Mouse (Mus musculus) forebrain, embryonic 13.5 days (tissue): ENCODE results near the gene Tmsb4x. TPM values are rescaled to one million over a fixed set of nuclear protein-coding genes. Genes with fewer than 3 reads are reported as not detected.

Source experiments
- ATAC-seq: fragments of 200-750 bp; cut with Nextera tagmentation; 2 replicates; pipeline ENCODE4 v1.8.0; 2017
- H3K27ac ChIP-seq: fragments of 300-500 bp; sonication (generic); 2 replicates; pipeline ENCODE4 v1.5.1; 2015; ENCODE audit warnings: inconsistent platforms, mild to moderate bottlenecking, moderate library complexity
- H3K27me3 ChIP-seq: fragments of 300-500 bp; sonication (generic); 2 replicates; pipeline ENCODE4 v1.6.1; 2015; ENCODE audit warnings: mild to moderate bottlenecking, inconsistent platforms
- H3K36me3 ChIP-seq: fragments of 300-500 bp; sonication (generic); 2 replicates; pipeline ENCODE4 v1.6.1; 2015; ENCODE audit warnings: mild to moderate bottlenecking, inconsistent platforms; ENCODE audit not compliant: poor library complexity, severe bottlenecking
- H3K4me1 ChIP-seq: fragments of 300-500 bp; sonication (generic); 2 replicates; pipeline ENCODE4 v1.6.1; 2015; ENCODE audit warnings: inconsistent platforms
- H3K4me2 ChIP-seq: fragments of 300-500 bp; sonication (generic); 2 replicates; pipeline ENCODE4 v1.6.1; 2015; ENCODE audit warnings: inconsistent platforms, mild to moderate bottlenecking, moderate library complexity
- H3K4me3 ChIP-seq: fragments of 300-500 bp; sonication (generic); 2 replicates; pipeline ENCODE4 v1.5.1; 2015; ENCODE audit warnings: mild to moderate bottlenecking, inconsistent platforms
- H3K9ac ChIP-seq: fragments of 300-500 bp; sonication (generic); 2 replicates; pipeline ENCODE4 v1.6.1; 2015; ENCODE audit warnings: mild to moderate bottlenecking, inconsistent platforms
- H3K9me3 ChIP-seq: fragments of 300-500 bp; sonication (generic); replicated peaks from 2 replicates; pipeline ENCODE4 v1.6.1; 2016; ENCODE audit warnings: inconsistent platforms
- WGBS: fragments of 180-500 bp; shearing (Covaris S2); methylation state at CpG from one replicate; pipeline ENCODE4 v1.1.7; 2015; 5-methylcytosine and 5-hydroxymethylcytosine counted together
- polyA plus RNA-seq: library from polyadenylated mRNA; unstranded; fragments of >200 nt; fragmentation: Nextera tagmentation; extraction: Ambion mirVana; gene quantifications from 2 replicates; pipeline ENCODE4 v1.2.1, GENCODE M21; 2015

Gene Tmsb4x
- polyA plus RNA-seq: 6,273 and 8,315 TPM in 2 replicates

- Histone ChIP-seq H3K4me3 (peak within 1 kb of the TSS; percentile 57), H3K27me3 (no peaks in the 10 kb centered on the region), H3K36me3 (peaks cover 8% of the 10 kb centered on the region), H3K9me3 (no peaks in the 10 kb centered on the region), H3K27ac (peak within 1 kb of the TSS; percentile 96), H3K4me1 (0 out of 2 replicates have a peak, but pooled peaks cover 10% of the 10 kb centered on the region), H3K9ac (peak within 1 kb of the TSS; percentile 88), H3K4me2 (peak within 1 kb of the TSS; percentile 68)
- WGBS: 11% methylated on average over 38 of the region's 39 CpGs
- peak; percentile 92 for ATAC-seq
Observed at GRCm38 (mm10) chrX:167208978-167209754, at the start of gene Tmsb4x. Gene Tmsb4x (minus strand): TSS chrX:167209315.

- H3K4me1 ChIP-seq: no peaks in the 10 kb centered on the region
- ATAC-seq: no peak
- 95% methylated on average over 3 of the region's 3 CpGs for WGBS
Observed at GRCm38 (mm10) chrX:167241736-167242135, 32.6 kb upstream of the Tmsb4x start.

GRCm38 (mm10) chrX:167239293-167239921 is 30.3 kb upstream of the Tmsb4x start:
- Histone ChIP-seq H3K36me3 (no peaks in the 10 kb centered on the region), H3K27ac (no peak overlapping the region), H3K9me3 (no peaks in the 10 kb centered on the region), H3K4me1 (no peaks in the 10 kb centered on the region), H3K4me3 (no peak overlapping the region), H3K9ac (no peak overlapping the region), H3K27me3 (peaks cover 5% of the 10 kb centered on the region; the same call in 1 of the 2 replicates), H3K4me2 (no peak overlapping the region)
- 50% methylated on average over 9 of the region's 9 CpGs for WGBS
- no peak for ATAC-seq

More at GRCm38 (mm10) chrX:167241736-167242135, 32.6 kb upstream of the Tmsb4x start:
- H3K4me3 ChIP-seq: no peak overlapping the region
- no peak overlapping the region for H3K27ac ChIP-seq
- H3K9ac ChIP-seq: no peak overlapping the region
- H3K4me2 ChIP-seq: no peak overlapping the region
- H3K9me3 ChIP-seq: no peaks in the 10 kb centered on the region
- peaks cover 2% of the 10 kb centered on the region; the same call in 1 of the 2 replicates for H3K27me3 ChIP-seq
- no peaks in the 10 kb centered on the region for H3K36me3 ChIP-seq

GRCm38 (mm10) chrX:167233104-167233687 is 24.1 kb upstream of the Tmsb4x start:
- Histone ChIP-seq H3K9me3 (no peaks in the 10 kb centered on the region), H3K4me1 (0 out of 2 replicates have a peak, but pooled peaks cover 3% of the 10 kb centered on the region), H3K9ac (no peak overlapping the region), H3K36me3 (no peaks in the 10 kb centered on the region), H3K4me3 (no peak overlapping the region), H3K4me2 (no peak overlapping the region), H3K27ac (no peak overlapping the region), H3K27me3 (peaks cover 3% of the 10 kb centered on the region; the same call in 1 of the 2 replicates)
- 27% methylated on average over 9 of the region's 9 CpGs for WGBS
- peak; percentile 87 for ATAC-seq

GRCm38 (mm10) chrX:167231150-167231549 is 22.0 kb upstream of the Tmsb4x start:
- Histone ChIP-seq H3K4me3 (no peak overlapping the region), H3K4me2 (no peak overlapping the region), H3K36me3 (no peaks in the 10 kb centered on the region), H3K4me1 (0 out of 2 replicates have a peak, but pooled peaks cover 3% of the 10 kb centered on the region), H3K9me3 (no peaks in the 10 kb centered on the region), H3K27ac (no peak overlapping the region), H3K27me3 (peaks cover 3% of the 10 kb centered on the region; the same call in 1 of the 2 replicates), H3K9ac (no peak overlapping the region)
- no peak for ATAC-seq
- 63% methylated on average over 8 of the region's 8 CpGs for WGBS

- no peaks in the 10 kb centered on the region for H3K36me3 ChIP-seq
- 0 out of 2 replicates have a peak, but pooled peaks cover 3% of the 10 kb centered on the region for H3K4me1 ChIP-seq
- no peak overlapping the region for H3K4me3 ChIP-seq
- H3K9me3 ChIP-seq: no peaks in the 10 kb centered on the region
- 73% methylated on average over 1 of the region's 1 CpGs for WGBS
- no peak overlapping the region for H3K4me2 ChIP-seq
- H3K27me3 ChIP-seq: peaks cover 3% of the 10 kb centered on the region; the same call in 1 of the 2 replicates
- ATAC-seq: no peak
- H3K9ac ChIP-seq: no peak overlapping the region
- no peak overlapping the region for H3K27ac ChIP-seq
Observed at GRCm38 (mm10) chrX:167229819-167230218, 20.7 kb upstream of the Tmsb4x start.

- no peak overlapping the region for H3K27ac ChIP-seq
- H3K36me3 ChIP-seq: no peaks in the 10 kb centered on the region
- H3K4me3 ChIP-seq: no peak overlapping the region
- H3K4me1 ChIP-seq: 0 out of 2 replicates have a peak, but pooled peaks cover 3% of the 10 kb centered on the region
- no peak overlapping the region for H3K4me2 ChIP-seq
- H3K9me3 ChIP-seq: no peaks in the 10 kb centered on the region
- 47% methylated on average over 6 of the region's 6 CpGs for WGBS
- H3K27me3 ChIP-seq: no peaks in the 10 kb centered on the region; the same call in 1 of the 2 replicates
- H3K9ac ChIP-seq: no peak overlapping the region
- no peak for ATAC-seq
Observed at GRCm38 (mm10) chrX:167229206-167229605, 20.1 kb upstream of the Tmsb4x start.

GRCm38 (mm10) chrX:167227756-167228155 is 18.6 kb upstream of the Tmsb4x start:
- no peaks in the 10 kb centered on the region; the same call in 1 of the 2 replicates for H3K27me3 ChIP-seq
- H3K36me3 ChIP-seq: no peaks in the 10 kb centered on the region
- H3K4me2 ChIP-seq: no peak overlapping the region
- H3K4me1 ChIP-seq: 0 out of 2 replicates have a peak, but pooled peaks cover 3% of the 10 kb centered on the region
- no peaks in the 10 kb centered on the region for H3K9me3 ChIP-seq
- H3K27ac ChIP-seq: no peak overlapping the region
- WGBS: 97% methylated on average over 6 of the region's 6 CpGs
- H3K9ac ChIP-seq: no peak overlapping the region
- no peak for ATAC-seq
- no peak overlapping the region for H3K4me3 ChIP-seq

- H3K9me3 ChIP-seq: no peaks in the 10 kb centered on the region
- no peak for ATAC-seq
- no peak overlapping the region for H3K4me3 ChIP-seq
- H3K4me1 ChIP-seq: 0 out of 2 replicates have a peak, but pooled peaks cover 3% of the 10 kb centered on the region
- H3K36me3 ChIP-seq: no peaks in the 10 kb centered on the region
- H3K27me3 ChIP-seq: no peaks in the 10 kb centered on the region; the same call in 1 of the 2 replicates
- no peak overlapping the region for H3K4me2 ChIP-seq
- H3K27ac ChIP-seq: no peak overlapping the region
- H3K9ac ChIP-seq: no peak overlapping the region
- 89% methylated on average over 7 of the region's 7 CpGs for WGBS
Observed at GRCm38 (mm10) chrX:167227138-167227537, 18.0 kb upstream of the Tmsb4x start.

GRCm38 (mm10) chrX:167226570-167226969 is 17.5 kb upstream of the Tmsb4x start:
- no peaks in the 10 kb centered on the region for H3K36me3 ChIP-seq
- WGBS: 87% methylated on average over 5 of the region's 5 CpGs
- no peak overlapping the region for H3K9ac ChIP-seq
- H3K27ac ChIP-seq: no peak overlapping the region
- ATAC-seq: no peak
- H3K4me1 ChIP-seq: 0 out of 2 replicates have a peak, but pooled peaks cover 3% of the 10 kb centered on the region
- H3K27me3 ChIP-seq: no peaks in the 10 kb centered on the region
- H3K9me3 ChIP-seq: no peaks in the 10 kb centered on the region
- no peak overlapping the region for H3K4me3 ChIP-seq
- no peak overlapping the region for H3K4me2 ChIP-seq

- H3K4me1 ChIP-seq: 0 out of 2 replicates have a peak, but pooled peaks cover 10% of the 10 kb centered on the region
- H3K9ac ChIP-seq: no peak overlapping the region
- H3K4me3 ChIP-seq: no peak overlapping the region
- H3K4me2 ChIP-seq: peak overlapping the region; percentile 18; the same call in 1 of the 2 replicates
- peak overlapping the region; percentile 57 for H3K27ac ChIP-seq
- H3K9me3 ChIP-seq: no peaks in the 10 kb centered on the region
- ATAC-seq: peak; percentile 49
- H3K27me3 ChIP-seq: no peaks in the 10 kb centered on the region
- H3K36me3 ChIP-seq: no peaks in the 10 kb centered on the region
- 23% methylated on average over 8 of the region's 8 CpGs for WGBS
Observed at GRCm38 (mm10) chrX:167212707-167213106, 3.6 kb upstream of the Tmsb4x start.
